Mouse (Mus musculus): ENCODE measurements around the gene Gpc6. TPM values are rescaled to one million over a fixed set of nuclear protein-coding genes. Genes with fewer than 3 reads are reported as not detected.
A peak's percentile ranks its signal among the peaks of the same experiment; 100 is the strongest.

Gene Gpc6
- polyA plus RNA-seq, 1 experiment from 2014 or later: 57.9 TPM

DNA sequence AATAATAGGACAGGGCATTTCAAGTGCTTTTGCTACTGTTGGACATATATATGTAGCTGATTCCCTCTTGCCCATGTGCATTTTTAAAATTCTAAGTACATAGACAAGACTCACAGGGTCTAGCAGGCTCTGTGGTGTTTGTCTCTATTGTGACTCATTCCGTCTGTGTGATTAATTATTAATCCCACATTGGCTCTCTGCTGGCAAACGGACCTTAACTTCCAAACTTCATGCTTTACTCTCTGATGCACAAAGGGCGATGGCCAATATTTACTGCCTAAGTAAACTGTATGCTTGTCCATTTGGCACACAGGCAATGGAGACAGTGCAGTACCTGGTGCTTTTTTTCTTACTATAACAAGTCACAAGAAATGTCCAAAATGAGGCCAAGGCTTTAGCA lies 749.4 kb downstream of the Gpc6 start:
- H3K9me3 ChIP-seq (ENCODE audit: control insufficient read depth, low read length): no peaks in the 10 kb centered on the region
- H3K36me3 ChIP-seq (ENCODE audit: control insufficient read depth, insufficient read depth, low read length): no peaks in the 10 kb centered on the region
- DNase-seq (ENCODE audit: low spot score) (no peak), ATAC-seq (replicated peaks; ENCODE audit: low FRiP score, low TSS enrichment, low read depth) (no peak)
- H3K27ac ChIP-seq (ENCODE audit: low read depth): no peak overlapping the region
- H3K4me2 ChIP-seq (ENCODE audit: low read length): no peak overlapping the region
- no peaks in the 10 kb centered on the region for H3K4me1 ChIP-seq (replicated peaks; ENCODE audit: control insufficient read depth, insufficient read depth, low read length)
- no peaks in the 10 kb centered on the region for H3K27me3 ChIP-seq (replicated peaks; ENCODE audit: control insufficient read depth, insufficient read depth, low read length)
- H3K9ac ChIP-seq (ENCODE audit: low read length): no peak overlapping the region
- no peak overlapping the region for H3K4me3 ChIP-seq (ENCODE audit: low read depth, low read length)
- 50% methylated on average over 3 of the region's 3 CpGs for WGBS

DNA sequence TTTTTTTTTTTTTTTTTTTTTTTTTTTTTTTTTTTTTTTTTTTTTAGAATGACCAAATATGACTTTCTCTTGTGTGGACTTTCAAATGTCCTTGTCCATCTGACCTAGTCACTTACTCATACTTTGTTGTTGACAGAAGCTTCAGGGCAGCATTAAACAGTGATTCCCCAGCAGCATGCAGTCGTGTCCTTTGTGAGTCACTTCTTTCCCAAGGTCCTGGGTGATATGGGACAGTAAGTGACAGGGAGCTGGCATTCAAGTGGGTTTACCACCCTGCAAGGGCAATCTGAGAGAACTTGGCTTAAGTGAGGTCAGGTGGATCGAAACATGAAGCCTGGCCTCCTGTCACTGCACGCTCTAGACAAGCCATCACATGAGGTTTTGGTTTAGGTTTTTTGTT lies 754.8 kb downstream of the Gpc6 start:
- Histone ChIP-seq H3K4me2 (ENCODE audit: low read length) (no peak overlapping the region), H3K36me3 (ENCODE audit: control insufficient read depth, insufficient read depth, low read length) (no peaks in the 10 kb centered on the region), H3K4me3 (ENCODE audit: low read depth, low read length) (no peak overlapping the region), H3K9ac (ENCODE audit: low read length) (no peak overlapping the region), H3K4me1 (replicated peaks; ENCODE audit: control insufficient read depth, insufficient read depth, low read length) (peaks cover 17% of the 10 kb centered on the region), H3K9me3 (ENCODE audit: control insufficient read depth, low read length) (no peaks in the 10 kb centered on the region), H3K27me3 (replicated peaks; ENCODE audit: control insufficient read depth, insufficient read depth, low read length) (no peaks in the 10 kb centered on the region), H3K27ac (ENCODE audit: low read depth) (no peak overlapping the region)
- ATAC-seq (replicated peaks; ENCODE audit: low FRiP score, low TSS enrichment, low read depth): no peak
- no peak for DNase-seq (ENCODE audit: low spot score)
- 89% methylated on average over 3 of the region's 3 CpGs for WGBS

DNA sequence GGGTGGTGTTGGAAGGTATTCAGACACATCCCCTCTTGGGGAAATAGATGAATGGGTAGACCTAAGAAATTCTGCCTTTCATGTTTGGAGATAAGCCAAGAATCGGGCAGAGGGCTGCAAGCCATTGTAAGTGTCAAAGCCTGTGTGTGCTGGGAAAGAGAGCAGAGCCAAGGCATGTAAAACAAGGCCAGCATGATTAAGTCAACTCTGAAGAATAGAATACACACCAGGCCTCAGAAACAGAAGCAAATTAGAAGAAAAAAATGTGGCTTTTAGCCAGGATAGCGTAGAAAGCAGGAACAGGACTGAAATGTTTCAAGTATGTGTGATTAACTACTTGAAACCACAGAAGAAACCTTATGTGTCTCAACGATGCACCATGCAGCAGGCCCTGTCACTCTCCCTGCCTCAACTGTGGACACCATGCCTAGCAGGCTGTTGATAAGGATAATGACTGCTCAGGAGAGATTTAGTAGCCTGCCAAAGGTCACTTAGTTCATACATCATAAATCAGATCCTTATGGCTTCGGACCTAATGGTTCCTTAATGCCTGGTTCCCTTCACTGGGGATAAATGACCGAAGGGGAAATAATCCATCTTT lies 756.3 kb downstream of the Gpc6 start:
- H3K27ac ChIP-seq (ENCODE audit: low read depth): no peak overlapping the region
- H3K9me3 ChIP-seq (ENCODE audit: control insufficient read depth, low read length): no peaks in the 10 kb centered on the region
- DNase-seq (ENCODE audit: low spot score) (peak; percentile 51), ATAC-seq (replicated peaks; ENCODE audit: low FRiP score, low TSS enrichment, low read depth) (peak; percentile 73)
- H3K4me3 ChIP-seq (ENCODE audit: low read depth, low read length): no peak overlapping the region
- WGBS: 10% methylated on average over 5 of the region's 5 CpGs
- peaks cover 17% of the 10 kb centered on the region for H3K4me1 ChIP-seq (replicated peaks; ENCODE audit: control insufficient read depth, insufficient read depth, low read length)
- no peaks in the 10 kb centered on the region for H3K36me3 ChIP-seq (ENCODE audit: control insufficient read depth, insufficient read depth, low read length)
- H3K27me3 ChIP-seq (replicated peaks; ENCODE audit: control insufficient read depth, insufficient read depth, low read length): no peaks in the 10 kb centered on the region
- no peak overlapping the region for H3K9ac ChIP-seq (ENCODE audit: low read length)
- no peak overlapping the region for H3K4me2 ChIP-seq (ENCODE audit: low read length)

DNA sequence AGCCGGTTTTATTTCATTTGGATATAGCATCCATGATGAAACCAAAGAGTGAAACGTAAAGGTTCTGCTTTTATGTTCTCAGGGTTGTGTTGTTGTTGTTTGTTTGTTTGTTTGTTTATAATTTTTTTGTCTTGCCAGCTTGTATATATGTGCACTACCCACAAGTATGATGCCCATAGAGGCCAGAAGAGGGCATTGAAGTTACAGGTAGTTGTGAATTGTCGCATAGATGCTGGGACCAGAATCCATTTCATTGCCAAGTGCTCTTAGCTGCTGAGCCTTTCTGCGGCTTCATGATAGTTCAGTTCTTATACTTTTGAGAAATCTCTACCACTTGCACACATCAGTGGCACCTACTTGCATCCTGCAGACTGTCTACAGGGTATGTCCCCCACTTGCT lies 758.0 kb downstream of the Gpc6 start:
- no peaks in the 10 kb centered on the region for H3K9me3 ChIP-seq (ENCODE audit: control insufficient read depth, low read length)
- H3K27me3 ChIP-seq (replicated peaks; ENCODE audit: control insufficient read depth, insufficient read depth, low read length): no peaks in the 10 kb centered on the region
- ATAC-seq (replicated peaks; ENCODE audit: low FRiP score, low TSS enrichment, low read depth) (no peak), DNase-seq (ENCODE audit: low spot score) (no peak)
- no peak overlapping the region for H3K9ac ChIP-seq (ENCODE audit: low read length)
- peaks cover 17% of the 10 kb centered on the region for H3K4me1 ChIP-seq (replicated peaks; ENCODE audit: control insufficient read depth, insufficient read depth, low read length)
- no peak overlapping the region for H3K4me2 ChIP-seq (ENCODE audit: low read length)
- no peak overlapping the region for H3K4me3 ChIP-seq (ENCODE audit: low read depth, low read length)
- no peaks in the 10 kb centered on the region for H3K36me3 ChIP-seq (ENCODE audit: control insufficient read depth, insufficient read depth, low read length)
- WGBS: 91% methylated on average over 4 of the region's 4 CpGs
- no peak overlapping the region for H3K27ac ChIP-seq (ENCODE audit: low read depth)

DNA sequence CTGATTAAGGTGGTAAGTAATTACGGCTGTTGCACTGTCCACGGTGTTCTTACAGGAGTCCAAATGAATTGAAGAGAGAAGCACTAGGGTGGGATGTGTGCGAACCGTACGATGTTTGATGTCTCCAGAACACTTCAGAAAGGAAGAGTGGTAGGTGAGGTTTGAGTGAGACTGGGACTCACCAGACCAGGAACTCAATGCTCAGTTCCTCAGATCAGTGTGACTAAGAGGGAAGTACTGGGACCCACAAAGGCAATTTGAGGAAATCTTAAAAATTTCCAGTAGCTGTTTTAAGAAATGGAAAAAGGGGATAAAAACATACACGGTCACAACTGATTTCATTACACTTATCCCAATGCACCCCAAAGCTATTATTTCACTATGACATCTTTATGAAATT lies 764.7 kb downstream of the Gpc6 start:
- no peak for DNase-seq (ENCODE audit: low spot score)
- Histone ChIP-seq H3K27ac (ENCODE audit: low read depth) (no peak overlapping the region), H3K4me3 (ENCODE audit: low read depth, low read length) (no peak overlapping the region), H3K27me3 (replicated peaks; ENCODE audit: control insufficient read depth, insufficient read depth, low read length) (no peaks in the 10 kb centered on the region), H3K9ac (ENCODE audit: low read length) (no peak overlapping the region), H3K4me2 (ENCODE audit: low read length) (no peak overlapping the region), H3K4me1 (replicated peaks; ENCODE audit: control insufficient read depth, insufficient read depth, low read length) (no peaks in the 10 kb centered on the region), H3K9me3 (ENCODE audit: control insufficient read depth, low read length) (no peaks in the 10 kb centered on the region), H3K36me3 (ENCODE audit: control insufficient read depth, insufficient read depth, low read length) (no peaks in the 10 kb centered on the region)
- 88% methylated on average over 6 of the region's 6 CpGs for WGBS
- ATAC-seq (replicated peaks; ENCODE audit: low FRiP score, low TSS enrichment, low read depth): no peak

DNA sequence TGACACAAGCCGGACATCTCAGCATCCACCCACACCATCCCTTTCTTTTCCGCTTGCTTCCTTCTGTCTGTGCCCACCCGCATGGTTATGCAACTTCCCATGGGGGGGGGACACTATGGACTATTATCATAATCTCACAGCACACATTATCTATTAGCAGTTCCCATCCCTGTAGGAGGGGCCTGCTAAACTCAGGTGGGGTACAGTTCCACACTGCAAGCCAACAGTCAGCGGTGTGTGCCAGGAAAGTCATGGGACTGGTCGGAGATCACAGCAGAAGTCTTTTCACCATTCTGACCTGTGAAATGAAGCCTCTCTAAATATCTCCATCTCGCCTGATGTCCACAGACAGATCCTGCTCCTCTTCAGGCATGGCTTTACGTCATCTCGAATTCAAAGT lies 770.5 kb downstream of the Gpc6 start:
- DNase-seq (ENCODE audit: low spot score) (no peak), ATAC-seq (replicated peaks; ENCODE audit: low FRiP score, low TSS enrichment, low read depth) (no peak)
- 87% methylated on average over 8 of the region's 8 CpGs for WGBS
- no peaks in the 10 kb centered on the region for H3K36me3 ChIP-seq (ENCODE audit: control insufficient read depth, insufficient read depth, low read length)
- no peak overlapping the region for H3K9ac ChIP-seq (ENCODE audit: low read length)
- no peak overlapping the region for H3K4me3 ChIP-seq (ENCODE audit: low read depth, low read length)
- no peaks in the 10 kb centered on the region for H3K27me3 ChIP-seq (replicated peaks; ENCODE audit: control insufficient read depth, insufficient read depth, low read length)
- no peak overlapping the region for H3K27ac ChIP-seq (ENCODE audit: low read depth)
- H3K4me2 ChIP-seq (ENCODE audit: low read length): no peak overlapping the region
- H3K4me1 ChIP-seq (replicated peaks; ENCODE audit: control insufficient read depth, insufficient read depth, low read length): no peaks in the 10 kb centered on the region
- no peaks in the 10 kb centered on the region for H3K9me3 ChIP-seq (ENCODE audit: control insufficient read depth, low read length)

DNA sequence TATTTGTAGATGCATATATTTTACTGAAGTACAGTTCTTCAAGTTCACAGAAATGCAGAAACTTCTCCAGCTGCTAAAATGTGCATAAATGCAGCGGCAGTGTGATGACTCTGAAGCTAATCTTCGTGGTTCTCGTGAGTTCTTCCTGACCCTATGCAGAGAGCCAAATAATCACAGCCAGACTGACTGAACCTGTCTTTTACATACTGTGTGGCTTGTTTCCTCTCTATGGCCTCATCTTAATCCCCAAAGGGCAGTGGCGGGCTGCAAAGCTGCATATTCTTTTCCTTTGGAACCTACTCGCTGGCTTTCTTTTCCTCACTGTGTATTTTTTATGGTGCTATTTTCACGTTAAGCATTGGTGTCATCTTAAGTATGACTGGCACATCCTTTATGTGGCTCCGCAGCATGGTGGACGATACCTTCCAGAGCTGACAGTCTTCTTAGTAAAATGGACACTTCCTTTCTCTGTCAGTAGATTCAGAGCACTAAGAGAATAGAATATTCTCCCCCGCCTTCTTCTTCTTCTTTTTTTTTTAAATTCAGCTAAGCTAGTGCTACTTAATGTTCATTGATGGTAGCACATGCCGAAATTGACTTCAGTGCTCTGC lies 775.7 kb downstream of the Gpc6 start:
- Histone ChIP-seq H3K36me3 (ENCODE audit: control insufficient read depth, insufficient read depth, low read length) (no peaks in the 10 kb centered on the region), H3K27ac (ENCODE audit: low read depth) (no peak overlapping the region), H3K9ac (ENCODE audit: low read length) (no peak overlapping the region), H3K4me1 (replicated peaks; ENCODE audit: control insufficient read depth, insufficient read depth, low read length) (no peaks in the 10 kb centered on the region), H3K9me3 (ENCODE audit: control insufficient read depth, low read length) (no peaks in the 10 kb centered on the region), H3K4me2 (ENCODE audit: low read length) (no peak overlapping the region), H3K4me3 (ENCODE audit: low read depth, low read length) (no peak overlapping the region), H3K27me3 (replicated peaks; ENCODE audit: control insufficient read depth, insufficient read depth, low read length) (no peaks in the 10 kb centered on the region)
- 88% methylated on average over 10 of the region's 10 CpGs for WGBS
- no peak for DNase-seq (ENCODE audit: low spot score)
- ATAC-seq (replicated peaks; ENCODE audit: low FRiP score, low TSS enrichment, low read depth): no peak

DNA sequence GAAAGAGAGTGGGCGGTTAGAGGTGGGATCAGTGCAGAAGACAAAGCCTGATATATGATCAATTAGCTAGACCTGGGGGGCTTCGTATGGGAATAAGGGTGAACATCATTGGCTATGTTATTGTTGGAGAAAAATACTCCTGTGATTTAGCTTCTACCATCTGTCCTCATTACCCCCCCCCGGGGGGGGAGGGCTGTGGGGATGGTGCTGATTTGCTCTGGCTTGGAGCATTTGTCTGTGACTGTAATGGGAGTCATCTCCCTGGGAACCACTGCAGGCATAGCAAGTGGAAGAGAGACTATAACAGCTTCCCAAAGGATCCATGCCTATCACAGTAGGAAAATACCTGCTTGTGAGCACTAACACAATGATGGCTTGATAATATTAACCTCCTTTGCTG lies 783.7 kb downstream of the Gpc6 start:
- 88% methylated on average over 3 of the region's 3 CpGs for WGBS
- DNase-seq (ENCODE audit: low spot score): no peak

DNA sequence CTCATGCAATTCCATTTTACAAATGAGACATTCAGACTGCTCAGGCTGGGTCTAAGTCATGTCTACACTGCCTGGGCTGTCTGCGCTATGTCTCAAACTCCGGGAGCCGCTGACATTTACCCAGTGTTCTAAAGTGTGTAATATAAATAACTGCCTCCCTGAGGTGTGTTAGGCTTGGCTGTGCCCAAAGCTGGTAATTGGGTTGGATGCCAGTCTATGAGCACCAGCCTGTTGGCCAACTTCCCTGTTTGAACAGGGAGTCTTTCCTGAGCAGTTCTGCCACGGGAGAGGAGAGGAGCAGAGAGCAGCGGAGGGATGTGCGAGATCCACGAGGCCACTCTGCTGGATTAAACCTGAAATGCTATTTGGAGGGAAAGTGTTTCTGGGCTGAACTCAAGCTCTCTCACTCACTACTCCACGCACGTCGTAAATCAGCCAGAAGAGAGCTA lies 785.4 kb downstream of the Gpc6 start:
- Histone ChIP-seq H3K27me3 (replicated peaks; ENCODE audit: control insufficient read depth, insufficient read depth, low read length) (no peaks in the 10 kb centered on the region), H3K4me1 (replicated peaks; ENCODE audit: control insufficient read depth, insufficient read depth, low read length) (peaks cover 4% of the 10 kb centered on the region; the same call in 1 of the 2 replicates), H3K4me3 (ENCODE audit: low read depth, low read length) (no peak overlapping the region), H3K27ac (ENCODE audit: low read depth) (no peak overlapping the region), H3K9me3 (ENCODE audit: control insufficient read depth, low read length) (no peaks in the 10 kb centered on the region), H3K9ac (ENCODE audit: low read length) (no peak overlapping the region), H3K36me3 (ENCODE audit: control insufficient read depth, insufficient read depth, low read length) (no peaks in the 10 kb centered on the region), H3K4me2 (ENCODE audit: low read length) (no peak overlapping the region)
- no peak for DNase-seq (ENCODE audit: low spot score)
- ATAC-seq (replicated peaks; ENCODE audit: low FRiP score, low TSS enrichment, low read depth): no peak
- 47% methylated on average over 10 of the region's 10 CpGs for WGBS

More for the DNA sequence above, 783.7 kb downstream of the Gpc6 start:
- no peak overlapping the region for H3K9ac ChIP-seq (ENCODE audit: low read length)
- ATAC-seq (replicated peaks; ENCODE audit: low FRiP score, low TSS enrichment, low read depth): no peak
- H3K27me3 ChIP-seq (replicated peaks; ENCODE audit: control insufficient read depth, insufficient read depth, low read length): no peaks in the 10 kb centered on the region
- H3K36me3 ChIP-seq (ENCODE audit: control insufficient read depth, insufficient read depth, low read length): no peaks in the 10 kb centered on the region
- H3K9me3 ChIP-seq (ENCODE audit: control insufficient read depth, low read length): no peaks in the 10 kb centered on the region
- no peak overlapping the region for H3K4me2 ChIP-seq (ENCODE audit: low read length)
- H3K4me1 ChIP-seq (replicated peaks; ENCODE audit: control insufficient read depth, insufficient read depth, low read length): peaks cover 4% of the 10 kb centered on the region; the same call in 1 of the 2 replicates
- no peak overlapping the region for H3K4me3 ChIP-seq (ENCODE audit: low read depth, low read length)
- no peak overlapping the region for H3K27ac ChIP-seq (ENCODE audit: low read depth)
